8 mouse cellular contexts compared by ENCODE assay signal in genomic region chr7:80149356-80149755, GRCm38 (mm10). TPM values are rescaled to one million over a fixed set of nuclear protein-coding genes. Genes with fewer than 3 reads are reported as not detected.
DNase-seq lines count a peak whose midpoint lies in the region; ATAC-seq lines count a peak whose summit lies in the region.

No protein-coding gene starts in this region.

- H3K4me1 ChIP-seq in embryonic facial prominence, embryonic 15.5 days: peaks cover 10% of the 10 kb centered on the region; the same call in 1 of the 2 replicates

- ATAC-seq in embryonic facial prominence, embryonic 15.5 days (ENCODE audit: insufficient number of reproducible peaks, low FRiP score, low TSS enrichment, low read depth): peak; percentile 77
- no peak for ATAC-seq in erythroid progenitor cell, adult 5-6 weeks (replicated peaks; ENCODE audit: low FRiP score, poor library complexity, severe bottlenecking)

- 36% methylated on average over 9 of the region's 9 CpGs for WGBS in embryonic facial prominence, embryonic 15.5 days

- peak overlapping the region; percentile 52 for H3K27ac ChIP-seq in embryonic facial prominence, embryonic 15.5 days (replicated peaks)

- no peaks in the 10 kb centered on the region for H3K9me3 ChIP-seq in embryonic facial prominence, embryonic 15.5 days (replicated peaks)

- no peaks in the 10 kb centered on the region for H3K27me3 ChIP-seq in embryonic facial prominence, embryonic 15.5 days

- H3K4me3 ChIP-seq in embryonic facial prominence, embryonic 15.5 days (replicated peaks): no peak overlapping the region

- no peak overlapping the region for H3K9ac ChIP-seq in embryonic facial prominence, embryonic 15.5 days

- peak overlapping the region; percentile 35 for H3K4me2 ChIP-seq in embryonic facial prominence, embryonic 15.5 days (replicated peaks)

- DNase-seq in layer of hippocampus, adult 11-12 months (ENCODE audit: low spot score): peak; percentile 69
- no peak for DNase-seq in layer of hippocampus, adult 9-10 months (ENCODE audit: low spot score)
- peak; percentile 74 for DNase-seq in layer of hippocampus, adult 9-11 months
- DNase-seq in right cerebral cortex, adult 18-20 months: peak; percentile 62
- DNase-seq in thymus, adult 18-20 months: no peak
- no peak for DNase-seq in thymus, postnatal 4 days

- H3K36me3 ChIP-seq in embryonic facial prominence, embryonic 15.5 days: no peaks in the 10 kb centered on the region

RNA-seq across cellular contexts. Expression of gene Idh2, which starts 34.2 kb away (rescaled TPM):
- 546 and 574 TPM in 2 replicates for polyA plus RNA-seq in embryonic facial prominence, embryonic 15.5 days (2015; fragmentation: Nextera tagmentation; extraction: Ambion mirVana)
- total RNA-seq in erythroid progenitor cell, adult 5-6 weeks (2015; ENCODE audit: low replicate concordance): 11.7 and 45.8 TPM in 2 replicates
- total RNA-seq in erythroid progenitor cell, adult 5-6 weeks (2017; ENCODE audit: low replicate concordance): 14.7 and 16.7 TPM in 2 replicates

RNA-seq across cellular contexts. Expression of gene Sema4b, which starts 37.3 kb away (rescaled TPM):
- 23.0 and 25.2 TPM in 2 replicates for polyA plus RNA-seq in embryonic facial prominence, embryonic 15.5 days (2015; fragmentation: Nextera tagmentation; extraction: Ambion mirVana)
- 106 and 122 TPM in 2 replicates for total RNA-seq in erythroid progenitor cell, adult 5-6 weeks (2015; ENCODE audit: low replicate concordance)
- 105 and 126 TPM in 2 replicates for total RNA-seq in erythroid progenitor cell, adult 5-6 weeks (2017; ENCODE audit: low replicate concordance)

Comparison
In these comparisons a context has a peak if more than half of its experiments do, and no peak if none do; other contexts are left out.
1. DNase-seq: peak in layer of hippocampus, adult 11-12 months (single experiment), layer of hippocampus, adult 9-11 months (single experiment) and right cerebral cortex, adult 18-20 months (single experiment); none in layer of hippocampus, adult 9-10 months (single experiment), thymus, adult 18-20 months (0 of 2) and thymus, postnatal 4 days (single experiment).